Mouse (Mus musculus): ENCODE results near the gene Gm20388. TPM values are rescaled to one million over a fixed set of nuclear protein-coding genes. Genes with fewer than 3 reads are reported as not detected.

The Gm20388 gene
- polyA plus RNA-seq, 1 experiment from 2014 or later = not detected

DNA sequence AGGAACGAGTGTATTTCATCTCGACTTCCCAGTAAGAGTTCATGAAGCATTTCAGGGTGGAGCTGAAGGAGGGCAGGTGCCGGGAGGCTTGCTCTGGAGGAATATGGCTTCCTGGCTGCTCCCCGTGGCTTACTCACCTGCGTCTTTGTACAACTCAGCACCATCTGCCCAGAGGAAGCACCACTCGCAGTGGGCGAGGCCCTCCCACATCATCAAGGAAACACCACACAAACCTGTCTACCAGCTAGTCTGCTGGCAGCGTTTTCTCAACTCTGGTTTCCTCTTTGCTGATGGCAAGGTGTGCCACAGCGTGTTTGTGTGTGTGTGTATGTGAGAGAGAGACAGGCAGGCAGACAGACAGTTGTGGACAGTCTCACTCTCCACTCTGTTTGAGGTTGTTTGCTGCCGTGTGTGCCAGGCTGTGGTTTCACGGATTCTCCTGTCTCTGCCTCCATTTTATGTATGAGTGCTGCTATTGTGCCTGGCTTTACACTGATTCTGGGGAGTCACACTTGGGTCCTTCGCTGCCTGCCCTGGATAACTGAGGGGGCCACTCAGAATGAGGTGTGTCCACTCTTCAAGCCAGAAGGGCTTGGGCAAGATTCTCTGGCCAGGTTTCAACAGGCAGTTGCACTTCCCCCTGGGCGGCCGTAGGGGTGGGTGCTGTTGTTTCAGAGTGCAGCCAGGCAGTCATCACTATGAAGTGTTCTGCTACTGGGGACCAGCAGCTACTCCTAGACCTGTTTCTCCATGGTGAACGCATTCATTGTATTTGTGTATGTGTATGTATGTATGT lies 3580.8 kb downstream of the Gm20388 start:
- Histone ChIP-seq H3K27ac (replicated peaks in 1 of 2; ENCODE audit: control insufficient read depth in 1 of 2, insufficient read depth in 1 of 2, low read depth in 2 of 2, low read length in 2 of 2) (no peak overlapping the region), H3K4me1 (ENCODE audit: control insufficient read depth in 2 of 2, insufficient read depth in 2 of 2, low read length in 2 of 2) (no peaks in the 10 kb centered on the region), H3K4me2 (ENCODE audit: low read length) (no peak overlapping the region), H3K9ac (ENCODE audit: low read length) (no peak overlapping the region), H3K4me3 (ENCODE audit: control insufficient read depth in 1 of 2, insufficient read depth in 1 of 2, low read depth in 1 of 2, low read length in 2 of 2) (no peak overlapping the region), H3K36me3 (ENCODE audit: control insufficient read depth, insufficient read depth, low read length) (peaks cover 97% of the 10 kb centered on the region), H3K27me3 (ENCODE audit: control insufficient read depth, insufficient read depth, low read length) (no peaks in the 10 kb centered on the region), H3K9me3 (ENCODE audit: control insufficient read depth, low read length) (no peaks in the 10 kb centered on the region)
- ATAC-seq (ENCODE audit: insufficient number of reproducible peaks, insufficient read depth, low FRiP score, low read depth) = no peak
- 89% methylated on average over 15 of the region's 15 CpGs for WGBS

DNA sequence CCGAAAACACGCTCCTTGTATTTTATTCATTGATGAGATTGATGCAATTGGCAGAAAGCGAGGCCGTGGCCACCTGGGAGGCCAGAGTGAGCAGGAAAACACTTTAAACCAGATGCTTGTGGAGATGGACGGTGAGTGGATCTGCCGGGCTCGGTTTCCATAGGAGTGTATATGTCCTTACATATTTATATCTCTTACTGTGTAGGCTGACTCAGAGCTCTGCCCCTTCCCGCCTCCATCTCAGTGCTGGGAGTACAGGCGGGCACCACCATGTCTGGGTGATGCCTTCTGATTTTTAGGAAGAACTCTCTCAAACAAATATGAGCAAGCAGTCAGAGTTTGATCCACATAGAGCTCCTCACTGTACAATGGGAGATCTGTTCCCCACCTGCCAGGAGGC lies 3582.3 kb downstream of the Gm20388 start:
- peaks cover 97% of the 10 kb centered on the region for H3K36me3 ChIP-seq (ENCODE audit: control insufficient read depth, insufficient read depth, low read length)
- no peak overlapping the region for H3K4me2 ChIP-seq (ENCODE audit: low read length)
- ATAC-seq (ENCODE audit: insufficient number of reproducible peaks, insufficient read depth, low FRiP score, low read depth) = no peak
- H3K4me1 ChIP-seq (ENCODE audit: control insufficient read depth in 2 of 2, insufficient read depth in 2 of 2, low read length in 2 of 2) = no peaks in the 10 kb centered on the region
- 92% methylated on average over 9 of the region's 9 CpGs for WGBS
- no peaks in the 10 kb centered on the region for H3K9me3 ChIP-seq (ENCODE audit: control insufficient read depth, low read length)
- no peak overlapping the region for H3K4me3 ChIP-seq (ENCODE audit: control insufficient read depth in 1 of 2, insufficient read depth in 1 of 2, low read depth in 1 of 2, low read length in 2 of 2)
- no peak overlapping the region for H3K9ac ChIP-seq (ENCODE audit: low read length)
- no peaks in the 10 kb centered on the region for H3K27me3 ChIP-seq (ENCODE audit: control insufficient read depth, insufficient read depth, low read length)
- H3K27ac ChIP-seq (replicated peaks in 1 of 2; ENCODE audit: control insufficient read depth in 1 of 2, insufficient read depth in 1 of 2, low read depth in 2 of 2, low read length in 2 of 2) = no peak overlapping the region

DNA sequence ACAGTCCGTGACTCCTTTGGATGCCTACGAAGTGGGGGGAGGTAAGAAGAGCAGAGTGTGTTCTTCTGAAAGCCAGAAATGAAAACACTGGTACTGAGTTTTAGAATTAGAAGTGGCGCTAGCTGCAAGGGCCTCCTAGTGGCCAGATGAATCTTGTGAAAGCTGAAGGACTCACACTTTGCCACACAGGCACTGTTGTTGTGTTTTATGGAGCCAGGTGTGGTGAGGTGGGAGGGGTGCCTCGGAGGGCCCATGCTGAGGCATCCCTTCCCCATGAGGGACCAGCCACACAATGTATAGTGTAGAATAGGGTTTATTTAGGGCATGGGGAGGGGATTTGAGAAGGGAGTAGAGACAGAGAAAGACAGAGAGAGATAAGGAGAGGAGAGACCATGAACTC lies 3587.1 kb downstream of the Gm20388 start:
- Histone ChIP-seq H3K36me3 (ENCODE audit: control insufficient read depth, insufficient read depth, low read length) (peaks cover 99% of the 10 kb centered on the region), H3K4me3 (ENCODE audit: control insufficient read depth in 1 of 2, insufficient read depth in 1 of 2, low read depth in 1 of 2, low read length in 2 of 2) (no peak overlapping the region), H3K4me1 (ENCODE audit: control insufficient read depth in 2 of 2, insufficient read depth in 2 of 2, low read length in 2 of 2) (no peaks in the 10 kb centered on the region), H3K9me3 (ENCODE audit: control insufficient read depth, low read length) (no peaks in the 10 kb centered on the region), H3K4me2 (ENCODE audit: low read length) (no peak overlapping the region), H3K27ac (replicated peaks in 1 of 2; ENCODE audit: control insufficient read depth in 1 of 2, insufficient read depth in 1 of 2, low read depth in 2 of 2, low read length in 2 of 2) (no peak overlapping the region), H3K9ac (ENCODE audit: low read length) (no peak overlapping the region), H3K27me3 (ENCODE audit: control insufficient read depth, insufficient read depth, low read length) (no peaks in the 10 kb centered on the region)
- no peak for ATAC-seq (ENCODE audit: insufficient number of reproducible peaks, insufficient read depth, low FRiP score, low read depth)
- WGBS = 90% methylated on average over 4 of the region's 4 CpGs

DNA sequence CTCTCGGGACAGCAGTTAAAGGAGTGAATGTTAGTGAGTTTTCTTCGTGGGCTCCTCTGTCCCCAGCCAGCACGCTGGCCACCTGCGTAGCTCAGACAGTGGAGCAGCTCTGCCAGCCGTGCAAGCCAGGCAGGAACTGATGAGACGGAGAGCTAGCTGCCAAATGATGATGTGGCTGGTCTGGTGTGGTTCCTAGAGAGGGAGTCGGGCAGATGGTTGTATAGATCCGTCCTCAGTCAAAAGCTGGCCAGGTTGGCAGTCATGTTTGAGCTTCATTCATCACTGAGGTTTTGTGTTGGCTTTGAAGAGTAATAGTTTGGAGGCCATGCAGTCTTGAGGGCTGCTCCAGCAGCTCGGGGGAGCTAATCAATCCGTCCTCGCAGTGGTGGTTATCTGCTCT lies 3588.3 kb downstream of the Gm20388 start:
- H3K4me2 ChIP-seq (ENCODE audit: low read length) = no peak overlapping the region
- H3K4me1 ChIP-seq (ENCODE audit: control insufficient read depth in 2 of 2, insufficient read depth in 2 of 2, low read length in 2 of 2) = no peaks in the 10 kb centered on the region

DNA sequence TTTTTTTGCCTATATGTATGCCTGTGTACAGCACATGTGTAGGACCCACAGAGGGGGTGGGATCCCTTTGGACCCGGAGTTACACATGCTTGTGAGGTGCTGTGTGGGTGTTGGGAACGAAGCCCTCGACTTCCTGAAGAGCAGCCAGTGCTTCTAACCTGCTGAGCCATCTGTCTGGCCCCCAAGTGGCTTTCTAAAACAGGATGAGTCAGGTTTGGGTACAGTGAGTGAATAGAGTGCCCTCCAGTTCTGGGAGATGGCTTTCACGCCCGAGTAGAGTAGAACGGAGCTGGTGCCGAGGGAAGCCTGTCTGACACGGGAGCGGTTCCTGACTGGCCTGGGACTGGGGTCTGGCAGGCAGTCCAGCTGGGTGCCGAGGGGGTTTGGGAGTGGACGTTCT lies 3588.9 kb downstream of the Gm20388 start:
- peaks cover 99% of the 10 kb centered on the region for H3K36me3 ChIP-seq (ENCODE audit: control insufficient read depth, insufficient read depth, low read length)
- no peaks in the 10 kb centered on the region for H3K27me3 ChIP-seq (ENCODE audit: control insufficient read depth, insufficient read depth, low read length)
- no peak overlapping the region for H3K27ac ChIP-seq (replicated peaks in 1 of 2; ENCODE audit: control insufficient read depth in 1 of 2, insufficient read depth in 1 of 2, low read depth in 2 of 2, low read length in 2 of 2)
- ATAC-seq (ENCODE audit: insufficient number of reproducible peaks, insufficient read depth, low FRiP score, low read depth) = no peak
- WGBS = 87% methylated on average over 11 of the region's 11 CpGs
- no peak overlapping the region for H3K4me3 ChIP-seq (ENCODE audit: control insufficient read depth in 1 of 2, insufficient read depth in 1 of 2, low read depth in 1 of 2, low read length in 2 of 2)
- H3K9ac ChIP-seq (ENCODE audit: low read length) = no peak overlapping the region
- no peak overlapping the region for H3K4me2 ChIP-seq (ENCODE audit: low read length)
- H3K9me3 ChIP-seq (ENCODE audit: control insufficient read depth, low read length) = no peaks in the 10 kb centered on the region
- no peaks in the 10 kb centered on the region for H3K4me1 ChIP-seq (ENCODE audit: control insufficient read depth in 2 of 2, insufficient read depth in 2 of 2, low read length in 2 of 2)

More for the DNA sequence above, 3588.3 kb downstream of the Gm20388 start:
- Histone ChIP-seq H3K27me3 (ENCODE audit: control insufficient read depth, insufficient read depth, low read length) (no peaks in the 10 kb centered on the region), H3K27ac (replicated peaks in 1 of 2; ENCODE audit: control insufficient read depth in 1 of 2, insufficient read depth in 1 of 2, low read depth in 2 of 2, low read length in 2 of 2) (no peak overlapping the region), H3K9me3 (ENCODE audit: control insufficient read depth, low read length) (no peaks in the 10 kb centered on the region), H3K4me3 (ENCODE audit: control insufficient read depth in 1 of 2, insufficient read depth in 1 of 2, low read depth in 1 of 2, low read length in 2 of 2) (no peak overlapping the region), H3K36me3 (ENCODE audit: control insufficient read depth, insufficient read depth, low read length) (peaks cover 99% of the 10 kb centered on the region), H3K9ac (ENCODE audit: low read length) (no peak overlapping the region)
- ATAC-seq (ENCODE audit: insufficient number of reproducible peaks, insufficient read depth, low FRiP score, low read depth) = no peak
- 90% methylated on average over 11 of the region's 11 CpGs for WGBS

DNA sequence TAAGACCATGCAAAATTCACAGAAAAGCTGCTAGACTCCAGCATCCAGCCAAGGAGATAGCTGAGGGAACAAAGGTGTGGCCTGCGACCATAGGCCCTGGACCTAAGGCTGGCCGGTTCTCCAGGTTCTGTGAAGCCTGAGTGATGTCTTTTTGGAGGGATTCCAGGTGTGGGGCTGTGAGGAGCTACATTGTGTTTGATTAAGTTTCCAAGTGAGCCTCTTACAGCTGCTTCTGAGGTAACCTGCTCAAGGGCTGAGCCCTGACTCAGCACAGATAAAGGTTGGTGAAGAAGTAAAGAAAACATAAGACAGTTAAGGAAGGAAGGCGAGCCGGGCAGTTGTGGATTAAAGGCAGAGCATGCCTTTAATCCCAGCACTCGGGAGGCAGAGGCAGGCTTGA lies 3591.6 kb downstream of the Gm20388 start:
- Histone ChIP-seq H3K27me3 (ENCODE audit: control insufficient read depth, insufficient read depth, low read length) (no peaks in the 10 kb centered on the region), H3K9ac (ENCODE audit: low read length) (no peak overlapping the region), H3K4me3 (ENCODE audit: control insufficient read depth in 1 of 2, insufficient read depth in 1 of 2, low read depth in 1 of 2, low read length in 2 of 2) (no peak overlapping the region), H3K27ac (replicated peaks in 1 of 2; ENCODE audit: control insufficient read depth in 1 of 2, insufficient read depth in 1 of 2, low read depth in 2 of 2, low read length in 2 of 2) (no peak overlapping the region), H3K4me2 (ENCODE audit: low read length) (no peak overlapping the region), H3K4me1 (ENCODE audit: control insufficient read depth in 2 of 2, insufficient read depth in 2 of 2, low read length in 2 of 2) (no peaks in the 10 kb centered on the region), H3K36me3 (ENCODE audit: control insufficient read depth, insufficient read depth, low read length) (peaks cover 99% of the 10 kb centered on the region), H3K9me3 (ENCODE audit: control insufficient read depth, low read length) (no peaks in the 10 kb centered on the region)
- no peak for ATAC-seq (ENCODE audit: insufficient number of reproducible peaks, insufficient read depth, low FRiP score, low read depth)
- 87% methylated on average over 5 of the region's 5 CpGs for WGBS

DNA sequence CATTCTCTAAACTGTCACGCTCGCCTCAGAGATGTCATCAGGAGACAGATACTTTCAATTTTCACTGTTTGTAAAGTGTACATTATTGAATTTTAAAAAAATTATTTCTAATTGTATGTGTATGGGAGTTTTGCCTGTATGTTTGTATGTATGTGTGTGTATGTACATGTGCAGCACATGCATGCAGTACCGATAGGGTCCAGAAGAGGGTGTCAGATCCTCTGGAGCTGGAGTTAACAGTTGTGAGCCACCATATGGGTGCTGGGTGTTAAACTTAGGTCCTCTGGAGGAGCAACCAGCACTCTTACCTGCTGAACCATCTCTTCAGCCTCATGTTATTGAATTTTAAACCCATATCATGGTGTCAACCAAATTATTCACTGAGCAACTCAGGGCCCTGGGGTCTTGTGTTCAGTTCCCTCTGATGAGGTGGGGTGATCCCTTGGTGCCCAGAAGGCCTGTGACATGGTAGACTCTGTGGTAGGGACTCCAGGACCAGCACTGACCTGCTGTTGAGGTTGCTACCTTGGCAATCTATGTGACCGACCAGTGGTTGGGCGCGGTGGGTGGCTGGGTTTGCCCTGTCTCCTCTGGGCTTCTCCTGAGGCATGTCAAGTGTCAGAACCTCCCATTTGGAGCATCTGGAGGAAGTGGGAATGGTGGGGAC lies 3593.3 kb downstream of the Gm20388 start:
- Histone ChIP-seq H3K27me3 (ENCODE audit: control insufficient read depth, insufficient read depth, low read length) (no peaks in the 10 kb centered on the region), H3K27ac (replicated peaks in 1 of 2; ENCODE audit: control insufficient read depth in 1 of 2, insufficient read depth in 1 of 2, low read depth in 2 of 2, low read length in 2 of 2) (no peak overlapping the region), H3K4me2 (ENCODE audit: low read length) (no peak overlapping the region), H3K4me3 (ENCODE audit: control insufficient read depth in 1 of 2, insufficient read depth in 1 of 2, low read depth in 1 of 2, low read length in 2 of 2) (no peak overlapping the region), H3K9me3 (ENCODE audit: control insufficient read depth, low read length) (no peaks in the 10 kb centered on the region), H3K36me3 (ENCODE audit: control insufficient read depth, insufficient read depth, low read length) (peaks cover 88% of the 10 kb centered on the region), H3K4me1 (ENCODE audit: control insufficient read depth in 2 of 2, insufficient read depth in 2 of 2, low read length in 2 of 2) (no peaks in the 10 kb centered on the region), H3K9ac (ENCODE audit: low read length) (no peak overlapping the region)
- WGBS = 96% methylated on average over 6 of the region's 6 CpGs
- ATAC-seq (ENCODE audit: insufficient number of reproducible peaks, insufficient read depth, low FRiP score, low read depth) = no peak

Measured in heart, embryonic 14.5 days (tissue).